Mouse (Mus musculus): ENCODE data around the gene A830031A19Rik. TPM values are rescaled to one million over a fixed set of nuclear protein-coding genes. Genes with fewer than 3 reads are reported as not detected.

A830031A19Rik gene
- total and polyA plus RNA-seq, 3 experiments = not detected

DNA sequence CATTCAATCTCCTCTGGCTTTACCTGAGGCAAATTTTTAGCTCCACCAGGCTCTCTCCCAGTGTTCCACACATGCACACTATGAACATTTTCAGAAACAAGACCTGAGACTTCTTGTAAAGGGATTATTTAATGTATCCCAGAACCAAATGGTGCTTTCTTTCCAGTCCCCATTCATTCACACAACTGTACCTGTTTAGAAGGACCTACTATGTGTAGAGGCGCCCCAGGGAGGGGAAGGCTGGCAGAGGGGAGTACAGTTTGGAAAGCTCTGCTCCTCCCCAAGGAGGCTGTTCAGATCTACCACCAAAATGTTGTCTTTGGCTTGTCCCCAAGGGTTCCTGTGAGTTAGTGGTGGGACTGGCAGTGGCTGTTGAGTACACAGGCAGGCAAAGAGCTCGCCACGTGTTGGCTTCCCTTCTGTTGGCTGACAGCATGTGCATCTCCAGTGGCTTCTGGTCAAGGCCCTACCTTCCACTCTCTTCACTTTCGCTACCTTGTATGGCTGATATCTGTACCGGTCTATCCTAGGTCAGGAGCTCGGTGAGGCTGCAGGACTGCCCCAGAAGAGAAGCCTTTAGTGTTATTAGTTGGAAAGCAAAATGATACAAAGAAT, 28.4 kb upstream of the A830031A19Rik start (continued):
- TF ChIP-seq MAFK (IDR thresholded peaks at IDR 0.05; ENCODE audit: borderline replicate concordance, low read depth, low read length) (no peak), POLR2AphosphoS2 (IDR thresholded peaks at IDR 0.05; ENCODE audit: low read length) (no peak), SIN3A (IDR thresholded peaks at IDR 0.05; ENCODE audit: low read length) (no peak; the same call in 1 of the 2 replicates), MAZ (IDR thresholded peaks at IDR 0.05; ENCODE audit: low read depth, low read length) (no peak), GABPA (IDR thresholded peaks at IDR 0.05; ENCODE audit: low read depth, low read length) (no peak), RCOR1 (IDR thresholded peaks at IDR 0.05; ENCODE audit: low read depth, low read length) (peak; percentile 26; the same call in 1 of the 2 replicates), UBTF (IDR thresholded peaks at IDR 0.05; ENCODE audit: borderline replicate concordance, insufficient read depth, low read depth, low read length) (no peak), ZMIZ1 (IDR thresholded peaks at IDR 0.05; ENCODE audit: low read depth, low read length) (no peak), CHD2 (IDR thresholded peaks at IDR 0.05; ENCODE audit: low read length) (no peak), TCF12 (IDR thresholded peaks at IDR 0.05; ENCODE audit: low read depth, low read length) (no peak), MYC (IDR thresholded peaks at IDR 0.05; ENCODE audit: low read depth, low read length) (no peak), NELFE (IDR thresholded peaks at IDR 0.05; ENCODE audit: low read depth, low read length) (no peak), RAD21 (IDR thresholded peaks at IDR 0.05; ENCODE audit: low read depth, low read length) (no peak)

DNA sequence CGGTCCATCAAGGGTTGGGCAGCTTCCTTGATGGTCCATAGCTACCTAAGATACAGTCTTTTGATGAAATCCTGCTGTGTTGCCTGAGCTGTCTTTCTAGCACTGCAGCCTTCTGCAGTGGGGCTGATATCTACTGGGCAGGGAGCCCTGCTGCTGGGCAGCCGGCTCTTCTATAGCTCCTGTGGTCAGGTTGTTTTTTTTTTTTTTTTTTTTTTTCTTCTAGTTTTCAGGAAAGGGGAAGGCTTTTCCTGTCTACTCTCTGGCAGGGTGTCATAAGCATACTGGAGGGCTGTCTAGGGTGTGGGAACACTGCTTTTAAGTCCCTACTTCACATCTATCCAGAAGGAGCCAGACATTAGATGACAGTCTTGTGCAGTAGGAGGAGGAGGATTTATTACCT, 27.5 kb upstream of the A830031A19Rik start:
- TF ChIP-seq ZC3H11A (IDR thresholded peaks at IDR 0.05; ENCODE audit: low read depth, low read length) (no peak), ZNF384 (IDR thresholded peaks at IDR 0.05; ENCODE audit: low read depth, low read length) (peak; percentile 92), NELFE (IDR thresholded peaks at IDR 0.05; ENCODE audit: low read depth, low read length) (no peak), TAL1 (IDR thresholded peaks at IDR 0.05; ENCODE audit: low read length) (peak; percentile 38; the same call in 1 of the 2 replicates), ETS1 (IDR thresholded peaks at IDR 0.05; ENCODE audit: low read depth, low read length) (0 out of 2 replicates have a peak, but pooled peaks have one; percentile 8)
- Histone ChIP-seq H3K27me3 (ENCODE audit: control insufficient read depth in 1 of 2, insufficient read depth in 2 of 2, low read length in 2 of 2) (no peaks in the 10 kb centered on the region), H3K9ac (ENCODE audit: control insufficient read depth, low read depth, low read length, poor library complexity, severe bottlenecking) (no peak overlapping the region), H3K4me1 (ENCODE audit: control insufficient read depth in 1 of 2, insufficient read depth in 2 of 2, low read length in 2 of 2) (peaks cover 47 to 49% of the 10 kb centered on the region in 2 experiments), H3K27ac (ENCODE audit: control insufficient read depth, low read depth, low read length) (peak overlapping the region; percentile 8), H3K4me3 (ENCODE audit: control insufficient read depth in 1 of 2, insufficient read depth in 1 of 2, low read depth in 2 of 2, low read length in 2 of 2) (no peak overlapping the region), H3K79me2 (ENCODE audit: control insufficient read depth, insufficient read depth, low read length, poor library complexity) (peaks cover 79% of the 10 kb centered on the region), H3K9me3 (replicated peaks; ENCODE audit: insufficient read depth, low read length) (no peaks in the 10 kb centered on the region), H3K36me3 (ENCODE audit: control insufficient read depth in 1 of 2, insufficient read depth in 2 of 2, low read length in 2 of 2) (peaks cover 49 to 75% of the 10 kb centered on the region in 2 experiments)
- DNase-seq (ENCODE audit: low read depth, low spot score) = no peak

DNA sequence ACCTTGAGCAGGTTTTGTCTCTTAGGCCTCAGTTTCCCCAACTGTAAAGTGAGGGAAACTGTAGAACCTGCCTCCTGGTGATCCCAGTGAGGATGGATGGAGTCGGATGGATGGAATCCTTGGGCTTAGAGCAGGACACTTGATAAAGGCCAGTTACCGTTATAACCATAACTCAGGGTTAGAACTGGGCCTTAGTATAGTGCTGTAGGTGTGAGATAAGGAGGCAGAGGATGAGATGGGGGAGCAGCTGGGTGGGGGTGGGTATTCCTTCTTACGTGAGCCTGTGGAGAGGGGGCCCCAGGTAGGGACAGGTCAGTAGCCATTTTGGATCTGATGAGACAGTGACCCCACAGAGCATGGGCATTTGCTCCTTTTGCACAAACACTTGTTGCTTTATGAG, 26.8 kb upstream of the A830031A19Rik start:
- Histone ChIP-seq H3K79me2 (ENCODE audit: control insufficient read depth, insufficient read depth, low read length, poor library complexity) (peaks cover 82% of the 10 kb centered on the region), H3K9ac (ENCODE audit: control insufficient read depth, low read depth, low read length, poor library complexity, severe bottlenecking) (peak overlapping the region; percentile 13; the same call in 1 of the 2 replicates), H3K4me1 (ENCODE audit: control insufficient read depth in 1 of 2, insufficient read depth in 2 of 2, low read length in 2 of 2) (peaks cover 51 to 53% of the 10 kb centered on the region in 2 experiments), H3K9me3 (replicated peaks; ENCODE audit: insufficient read depth, low read length) (no peaks in the 10 kb centered on the region), H3K27ac (ENCODE audit: control insufficient read depth, low read depth, low read length) (peak overlapping the region; percentile 83), H3K4me3 (ENCODE audit: control insufficient read depth in 1 of 2, insufficient read depth in 1 of 2, low read depth in 2 of 2, low read length in 2 of 2) (no peak overlapping the region), H3K27me3 (ENCODE audit: control insufficient read depth in 1 of 2, insufficient read depth in 2 of 2, low read length in 2 of 2) (no peaks in the 10 kb centered on the region), H3K36me3 (ENCODE audit: control insufficient read depth in 1 of 2, insufficient read depth in 2 of 2, low read length in 2 of 2) (peaks cover 48 to 77% of the 10 kb centered on the region in 2 experiments)
- TF ChIP-seq SIN3A (IDR thresholded peaks at IDR 0.05; ENCODE audit: low read length) = no peak
- TF ChIP-seq ETS1 (IDR thresholded peaks at IDR 0.05; ENCODE audit: low read depth, low read length) = peak; percentile 57
- no peak for TF ChIP-seq USF2 (IDR thresholded peaks at IDR 0.05; ENCODE audit: borderline replicate concordance in 1 of 2, insufficient read depth in 1 of 2, low read depth in 1 of 2, low read length in 2 of 2)
- TF ChIP-seq GATA1 (IDR thresholded peaks at IDR 0.05; ENCODE audit: low read depth, low read length) = peak; percentile 46; the same call in 1 of the 2 replicates
- TF ChIP-seq RCOR1 (IDR thresholded peaks at IDR 0.05; ENCODE audit: low read depth, low read length) = no peak
- no peak for TF ChIP-seq ZC3H11A (IDR thresholded peaks at IDR 0.05; ENCODE audit: low read depth, low read length)
- TF ChIP-seq CHD2 (IDR thresholded peaks at IDR 0.05; ENCODE audit: low read length) = no peak
- no peak for TF ChIP-seq ZKSCAN1 (IDR thresholded peaks at IDR 0.05; ENCODE audit: low read depth, low read length)
- no peak for TF ChIP-seq HCFC1 (IDR thresholded peaks at IDR 0.05; ENCODE audit: low read depth, low read length)
- peak; percentile 60; the same call in 1 of the 2 replicates for TF ChIP-seq MYB (IDR thresholded peaks at IDR 0.05; ENCODE audit: low read depth, low read length)
- peak; percentile 64 for TF ChIP-seq TCF12 (IDR thresholded peaks at IDR 0.05; ENCODE audit: low read depth, low read length)
- 0 out of 2 replicates have a peak, but pooled peaks have one; percentile 8 for TF ChIP-seq POLR2AphosphoS2 (IDR thresholded peaks at IDR 0.05; ENCODE audit: low read length)
- TF ChIP-seq EP300 (IDR thresholded peaks at IDR 0.05; ENCODE audit: low read depth in 1 of 2, low read length in 2 of 2) = peak; percentile 60 to 78
- TF ChIP-seq ZNF384 (IDR thresholded peaks at IDR 0.05; ENCODE audit: low read depth, low read length) = no peak
- peak; percentile 67 for TF ChIP-seq TAL1 (IDR thresholded peaks at IDR 0.05; ENCODE audit: low read length)
- TF ChIP-seq UBTF (IDR thresholded peaks at IDR 0.05; ENCODE audit: borderline replicate concordance, insufficient read depth, low read depth, low read length) = no peak
- no peak for TF ChIP-seq USF1 (IDR thresholded peaks at IDR 0.05; ENCODE audit: low read depth, low read length)
- no peak; a peak in 1 of 4 replicates for TF ChIP-seq POLR2A (IDR thresholded peaks at IDR 0.05; ENCODE audit: control insufficient read depth in 1 of 2, insufficient read depth in 1 of 2, low read depth in 1 of 2, low read length in 2 of 2, poor library complexity in 1 of 2)
- TF ChIP-seq MEF2A (IDR thresholded peaks at IDR 0.05; ENCODE audit: extremely low read depth, insufficient replicate concordance, low read depth, low read length, poor library complexity, severe bottlenecking) = no peak
- no peak for DNase-seq (ENCODE audit: low read depth, low spot score)

Data from MEL (cell line).